Mouse (Mus musculus): ENCODE data around the gene Csnk2b. TPM values are rescaled to one million over a fixed set of nuclear protein-coding genes. Genes with fewer than 3 reads are reported as not detected.
A peak's percentile ranks its signal among the peaks of the same experiment; 100 is the strongest.

The Csnk2b gene
- polyA plus RNA-seq, 1 experiment from 2014 or later = 281 TPM

DNA sequence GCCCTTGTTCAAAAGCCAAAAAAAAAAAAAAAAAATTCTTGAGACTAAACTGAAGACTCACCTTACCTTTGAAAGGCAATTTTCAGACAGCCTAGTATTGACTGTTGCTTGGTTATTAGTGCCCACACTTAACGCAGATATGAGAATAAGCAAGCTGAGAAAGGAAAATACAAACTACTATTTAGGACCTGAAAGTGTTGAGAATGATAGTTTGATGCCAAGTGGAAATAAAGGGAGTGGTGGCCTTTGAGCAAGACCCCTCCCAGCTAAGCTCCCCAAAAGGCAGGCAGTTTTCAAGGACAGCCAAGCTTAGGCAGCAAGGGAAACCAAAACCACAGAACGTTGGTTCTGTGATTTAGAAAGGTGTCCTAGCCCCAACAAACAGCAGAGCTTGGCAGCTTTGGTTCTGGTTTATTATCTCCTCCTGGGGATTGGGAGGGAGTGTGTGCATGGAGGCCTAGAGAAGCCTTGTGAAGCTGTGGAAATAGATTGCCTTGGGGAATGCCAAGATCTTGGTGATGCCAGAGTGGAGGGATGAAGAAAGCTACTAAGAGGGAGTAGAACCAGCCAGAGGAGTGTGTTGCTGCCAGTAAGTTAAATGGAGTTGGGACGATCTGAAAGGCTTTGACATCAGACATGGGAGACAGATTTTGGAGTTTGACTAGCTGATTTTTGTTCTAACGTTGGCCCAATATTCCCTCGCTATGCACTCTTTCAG lies 26.2 kb upstream of the Csnk2b start:
- no peak overlapping the region for H3K4me3 ChIP-seq (replicated peaks)
- WGBS = 66% methylated on average over 5 of the region's 5 CpGs

DNA sequence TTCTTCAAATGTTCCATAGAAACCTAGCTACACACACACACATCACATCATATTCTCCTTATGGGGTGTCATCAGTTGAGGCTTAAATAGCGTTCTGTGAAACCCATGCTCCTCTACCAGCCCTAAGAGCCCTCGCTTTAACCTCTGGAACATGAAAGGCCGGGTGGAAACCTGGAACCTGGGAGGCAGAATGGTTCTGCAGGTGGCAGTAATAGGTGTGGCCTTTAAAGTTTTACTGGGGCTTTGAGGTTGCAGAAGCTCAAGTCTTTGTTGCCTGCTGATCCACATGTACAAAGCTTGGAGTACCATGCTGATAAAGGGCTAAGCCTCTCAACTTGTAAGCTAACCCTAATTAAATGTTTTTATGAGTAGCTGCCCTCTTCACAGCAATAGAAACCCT lies 25.5 kb upstream of the Csnk2b start:
- Histone ChIP-seq H3K27ac (peak overlapping the region; percentile 28), H3K4me3 (replicated peaks) (no peak overlapping the region), H3K36me3 (peaks cover 99% of the 10 kb centered on the region), H3K4me2 (no peak overlapping the region), H3K4me1 (no peaks in the 10 kb centered on the region), H3K9me3 (replicated peaks) (no peaks in the 10 kb centered on the region), H3K9ac (no peak overlapping the region), H3K27me3 (no peaks in the 10 kb centered on the region)
- no peak for ATAC-seq (replicated peaks; ENCODE audit: low FRiP score)
- 55% methylated on average over 3 of the region's 3 CpGs for WGBS

More for the DNA sequence above, 26.2 kb upstream of the Csnk2b start:
- Histone ChIP-seq H3K27ac (peak overlapping the region; percentile 28; the same call in 1 of the 2 replicates), H3K27me3 (no peaks in the 10 kb centered on the region), H3K9me3 (replicated peaks) (no peaks in the 10 kb centered on the region), H3K4me1 (no peaks in the 10 kb centered on the region), H3K4me2 (no peak overlapping the region), H3K36me3 (peaks cover 99% of the 10 kb centered on the region), H3K9ac (no peak overlapping the region)
- ATAC-seq (replicated peaks; ENCODE audit: low FRiP score) = no peak

DNA sequence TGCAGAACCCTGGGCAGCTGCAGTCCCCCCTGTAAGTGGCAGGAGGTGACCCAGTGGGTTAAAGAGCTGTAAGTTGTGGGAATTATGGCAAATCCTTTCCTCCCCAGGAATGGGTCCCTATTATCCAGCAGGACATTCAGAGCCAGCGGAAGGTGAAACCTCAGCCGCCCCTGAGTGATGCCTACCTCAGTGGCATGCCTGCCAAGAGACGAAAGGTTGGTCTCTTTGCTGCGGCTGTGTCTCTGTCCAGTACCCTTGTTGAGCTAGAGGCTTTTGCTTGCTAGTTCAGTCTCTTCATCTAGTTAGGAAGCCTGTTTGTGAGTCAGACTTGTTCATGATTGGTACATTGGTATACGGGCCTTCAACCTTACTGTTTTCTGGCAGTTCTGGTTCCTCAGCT lies 24.3 kb upstream of the Csnk2b start:
- no peak for ATAC-seq (replicated peaks; ENCODE audit: low FRiP score)
- H3K27me3 ChIP-seq = no peaks in the 10 kb centered on the region
- 80% methylated on average over 5 of the region's 5 CpGs for WGBS
- no peak overlapping the region for H3K9ac ChIP-seq
- no peaks in the 10 kb centered on the region for H3K4me1 ChIP-seq
- H3K4me2 ChIP-seq = no peak overlapping the region
- H3K9me3 ChIP-seq (replicated peaks) = no peaks in the 10 kb centered on the region
- H3K27ac ChIP-seq = peak overlapping the region; percentile 14; the same call in 1 of the 2 replicates
- peaks cover 99% of the 10 kb centered on the region for H3K36me3 ChIP-seq
- no peak overlapping the region for H3K4me3 ChIP-seq (replicated peaks)

DNA sequence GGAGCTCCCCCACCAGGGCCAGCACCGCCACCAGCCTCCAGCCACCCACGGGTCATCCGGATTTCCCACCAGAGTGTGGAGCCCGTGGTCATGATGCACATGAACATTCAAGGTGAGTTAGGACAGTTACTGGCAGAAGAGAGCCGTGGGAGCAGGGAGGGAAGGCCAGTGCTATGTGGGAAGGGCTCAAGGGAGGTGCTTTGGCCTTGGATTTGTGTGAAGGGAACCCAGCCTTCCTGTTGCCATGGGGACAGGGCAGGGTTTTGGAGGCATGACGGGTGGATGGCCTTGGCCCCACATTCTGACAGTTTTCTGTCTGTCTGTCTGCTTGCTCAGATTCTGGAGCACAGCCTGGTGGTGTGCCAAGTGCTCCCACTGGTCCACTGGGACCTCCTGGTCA lies 20.1 kb upstream of the Csnk2b start:
- Histone ChIP-seq H3K27ac (no peak overlapping the region), H3K4me3 (replicated peaks) (no peak overlapping the region)
- WGBS = 91% methylated on average over 6 of the region's 6 CpGs

DNA sequence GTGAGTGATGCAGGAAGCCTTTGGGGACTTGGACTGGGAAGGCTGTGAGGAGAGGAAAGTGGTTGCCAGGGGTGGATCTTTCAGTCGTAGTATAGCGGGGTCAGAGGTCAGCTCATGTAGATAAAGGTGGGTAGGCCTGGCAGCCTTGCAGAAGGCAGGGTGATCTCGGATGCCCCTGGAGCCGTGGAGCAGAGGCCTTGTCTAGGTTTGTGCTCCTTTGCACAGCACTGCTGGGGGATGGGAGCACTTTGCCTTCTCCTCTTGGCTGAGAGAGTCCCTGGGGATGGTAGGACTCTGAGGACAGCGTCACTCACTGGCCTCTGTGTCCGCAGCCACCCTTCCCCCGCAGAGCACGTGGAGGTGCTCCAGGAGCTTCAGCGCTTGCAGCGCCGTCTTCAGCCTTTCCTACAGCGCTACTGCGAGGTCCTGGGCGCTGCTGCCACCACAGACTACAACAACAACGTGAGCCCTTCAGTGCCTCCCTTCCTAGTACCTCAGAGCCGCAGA lies 18.7 kb upstream of the Csnk2b start:
- Histone ChIP-seq H3K9ac (no peak overlapping the region), H3K4me2 (no peak overlapping the region), H3K9me3 (replicated peaks) (no peaks in the 10 kb centered on the region), H3K27ac (no peak overlapping the region), H3K36me3 (peaks cover 79% of the 10 kb centered on the region), H3K4me3 (replicated peaks) (no peak overlapping the region), H3K4me1 (peaks cover 18% of the 10 kb centered on the region), H3K27me3 (no peaks in the 10 kb centered on the region)
- 83% methylated on average over 16 of the region's 16 CpGs for WGBS
- ATAC-seq (replicated peaks; ENCODE audit: low FRiP score) = no peak

More for the DNA sequence above, 20.1 kb upstream of the Csnk2b start:
- H3K9ac ChIP-seq = no peak overlapping the region
- peaks cover 94% of the 10 kb centered on the region for H3K36me3 ChIP-seq
- H3K9me3 ChIP-seq (replicated peaks) = no peaks in the 10 kb centered on the region
- ATAC-seq (replicated peaks; ENCODE audit: low FRiP score) = no peak
- no peak overlapping the region for H3K4me2 ChIP-seq
- peaks cover 9% of the 10 kb centered on the region for H3K4me1 ChIP-seq
- H3K27me3 ChIP-seq = no peaks in the 10 kb centered on the region

DNA sequence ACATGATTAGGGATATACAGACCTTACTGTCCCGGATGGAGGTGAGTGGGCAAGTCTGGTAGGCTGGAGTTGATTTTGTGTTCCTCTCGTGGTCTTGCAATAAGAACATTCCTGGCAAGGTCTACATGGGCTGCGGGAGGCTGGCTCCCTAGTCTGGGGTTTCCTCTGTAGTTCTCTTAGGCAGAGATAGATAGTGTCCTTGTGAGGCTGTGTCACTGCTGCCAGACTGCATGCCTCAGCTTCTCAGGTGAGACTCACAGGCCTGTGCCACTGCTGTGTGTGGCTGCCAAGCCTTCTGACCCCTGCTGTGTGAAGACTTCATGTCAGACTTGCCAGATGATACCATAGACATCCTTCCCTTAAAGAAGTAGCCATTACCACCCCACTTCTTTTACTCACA lies 17.4 kb upstream of the Csnk2b start:
- Histone ChIP-seq H3K36me3 (peaks cover 67% of the 10 kb centered on the region), H3K9ac (no peak overlapping the region), H3K9me3 (replicated peaks) (no peaks in the 10 kb centered on the region), H3K27ac (no peak overlapping the region), H3K27me3 (no peaks in the 10 kb centered on the region), H3K4me2 (no peak overlapping the region), H3K4me1 (peaks cover 18% of the 10 kb centered on the region), H3K4me3 (replicated peaks) (no peak overlapping the region)
- no peak for ATAC-seq (replicated peaks; ENCODE audit: low FRiP score)
- 97% methylated on average over 3 of the region's 3 CpGs for WGBS

DNA sequence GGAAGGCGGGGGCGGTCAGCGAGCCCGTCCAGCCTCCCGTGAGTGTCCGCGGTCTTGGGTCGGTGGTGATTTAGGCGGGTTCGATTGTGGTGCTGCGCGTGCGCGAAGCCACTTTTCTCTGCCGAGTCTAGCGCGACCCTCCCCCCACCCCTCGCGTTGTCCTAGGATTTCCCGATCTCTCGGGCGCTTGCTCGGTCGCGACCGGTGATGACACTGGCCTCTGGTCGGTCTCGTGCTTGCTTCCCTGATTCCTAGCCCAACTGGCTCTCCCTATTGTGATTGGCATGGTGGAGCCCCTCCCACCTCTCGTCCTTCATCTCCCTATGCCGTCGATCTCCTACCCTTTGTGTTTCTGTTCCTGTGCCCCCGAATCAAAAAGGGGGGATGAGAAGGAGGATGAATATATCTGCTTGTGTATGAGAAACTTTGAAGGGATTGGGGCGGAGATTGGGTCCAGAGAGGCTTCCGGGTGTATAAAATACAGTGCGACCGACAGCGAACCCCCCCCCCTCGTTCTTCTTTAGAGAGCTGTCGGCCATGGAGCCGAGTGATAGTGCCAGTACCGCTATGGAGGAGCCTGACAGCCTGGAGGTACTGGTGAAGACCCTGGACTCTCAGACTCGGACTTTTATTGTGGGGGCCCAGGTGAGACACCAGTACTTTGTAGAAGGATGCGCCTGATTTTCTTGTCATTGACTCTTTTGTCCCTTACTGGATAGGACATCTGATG lies 13.9 kb upstream of the Csnk2b start:
- Histone ChIP-seq H3K9me3 (replicated peaks) (no peaks in the 10 kb centered on the region), H3K9ac (peak overlapping the region; percentile 73), H3K4me3 (replicated peaks) (peak overlapping the region; percentile 80), H3K36me3 (peaks cover 31% of the 10 kb centered on the region), H3K27ac (peak overlapping the region; percentile 96), H3K4me2 (peak overlapping the region; percentile 83), H3K4me1 (peaks cover 28% of the 10 kb centered on the region), H3K27me3 (no peaks in the 10 kb centered on the region)
- under 1% methylated on average over 43 of the region's 43 CpGs for WGBS
- peak; percentile 68 for ATAC-seq (replicated peaks; ENCODE audit: low FRiP score)

DNA sequence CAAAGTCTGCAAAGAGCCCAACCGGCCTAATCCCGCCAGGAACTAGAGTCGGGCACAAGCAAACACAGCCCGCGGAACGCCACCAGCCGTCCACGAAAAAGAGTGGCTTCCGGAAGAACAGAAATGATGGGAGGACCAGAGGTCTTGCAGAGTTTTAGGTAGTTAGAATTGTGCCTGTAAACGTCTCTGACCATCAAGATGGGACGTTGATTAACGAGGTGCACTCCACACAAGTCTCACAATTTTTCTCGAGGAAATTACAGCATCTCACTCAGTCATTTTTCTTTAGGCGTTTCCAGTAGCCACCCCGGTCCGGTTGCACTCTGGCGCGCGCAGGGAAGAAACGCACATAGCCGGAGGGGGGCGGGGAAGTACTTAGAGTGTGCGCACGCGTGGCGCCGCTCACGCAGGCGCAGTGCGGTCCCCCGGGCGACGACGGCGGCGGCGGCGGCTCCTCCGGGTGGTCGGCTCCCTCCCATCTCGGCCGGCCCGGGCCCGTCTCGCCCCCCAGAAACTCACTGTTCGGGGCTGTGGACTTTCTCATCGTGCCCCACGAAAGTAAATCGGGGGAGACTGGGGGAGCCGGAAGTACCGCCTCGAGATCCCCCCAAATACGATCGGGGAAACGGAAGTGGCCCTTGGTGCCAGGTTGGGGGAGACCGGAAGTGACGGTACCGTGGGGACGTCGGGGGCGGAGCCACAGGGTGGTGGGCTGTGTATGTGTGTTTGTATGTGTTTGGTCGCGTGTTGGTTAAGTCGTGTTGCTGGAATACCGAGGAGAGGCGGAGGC lies 13.1 kb upstream of the Csnk2b start, which contains the start of gene Bag6:
Bag6 (plus strand) TSS at position 378 of the 790 bp plus-strand sequence.
- peak; percentile 93 for ATAC-seq (replicated peaks; ENCODE audit: low FRiP score)
- no peaks in the 10 kb centered on the region for H3K9me3 ChIP-seq (replicated peaks)
- under 1% methylated on average over 66 of the region's 66 CpGs for WGBS

DNA sequence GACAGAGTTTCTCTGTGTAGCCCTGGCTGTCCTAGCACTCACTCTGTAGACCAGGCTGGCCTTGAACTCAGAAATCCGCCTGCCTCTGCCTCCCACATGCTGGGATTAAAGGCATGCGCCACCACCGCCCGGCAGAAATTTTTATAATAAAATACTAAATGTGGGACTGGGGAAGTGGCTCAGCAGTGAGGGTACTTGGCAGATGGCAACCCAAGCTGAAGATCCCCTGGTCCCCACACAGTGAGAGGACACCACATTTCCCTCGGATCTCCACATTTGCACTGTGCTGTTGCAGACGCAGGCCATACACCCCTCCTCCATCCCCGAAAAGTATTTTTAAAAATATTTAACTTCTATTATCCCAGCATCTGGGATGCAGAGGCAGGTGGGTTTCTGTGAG lies 11.7 kb upstream of the Csnk2b start:
- no peak for ATAC-seq (replicated peaks; ENCODE audit: low FRiP score)
- no peak overlapping the region for H3K4me2 ChIP-seq
- 95% methylated on average over 7 of the region's 7 CpGs for WGBS
- no peak overlapping the region for H3K27ac ChIP-seq
- H3K9ac ChIP-seq = no peak overlapping the region
- no peaks in the 10 kb centered on the region for H3K9me3 ChIP-seq (replicated peaks)
- H3K4me1 ChIP-seq = peaks cover 34% of the 10 kb centered on the region
- peaks cover 25% of the 10 kb centered on the region for H3K36me3 ChIP-seq
- no peak overlapping the region for H3K4me3 ChIP-seq (replicated peaks)
- no peaks in the 10 kb centered on the region for H3K27me3 ChIP-seq

More for the DNA sequence above, 13.1 kb upstream of the Csnk2b start, which contains the start of gene Bag6:
- peaks cover 30% of the 10 kb centered on the region for H3K36me3 ChIP-seq
- H3K9ac ChIP-seq = peak within 1 kb of the TSS; percentile 73
- H3K4me3 ChIP-seq (replicated peaks) = peak within 1 kb of the TSS; percentile 80
- peak within 1 kb of the TSS; percentile 83 for H3K4me2 ChIP-seq
- H3K27ac ChIP-seq = peak within 1 kb of the TSS; percentile 96
- peaks cover 28% of the 10 kb centered on the region for H3K4me1 ChIP-seq
- H3K27me3 ChIP-seq = no peaks in the 10 kb centered on the region

DNA sequence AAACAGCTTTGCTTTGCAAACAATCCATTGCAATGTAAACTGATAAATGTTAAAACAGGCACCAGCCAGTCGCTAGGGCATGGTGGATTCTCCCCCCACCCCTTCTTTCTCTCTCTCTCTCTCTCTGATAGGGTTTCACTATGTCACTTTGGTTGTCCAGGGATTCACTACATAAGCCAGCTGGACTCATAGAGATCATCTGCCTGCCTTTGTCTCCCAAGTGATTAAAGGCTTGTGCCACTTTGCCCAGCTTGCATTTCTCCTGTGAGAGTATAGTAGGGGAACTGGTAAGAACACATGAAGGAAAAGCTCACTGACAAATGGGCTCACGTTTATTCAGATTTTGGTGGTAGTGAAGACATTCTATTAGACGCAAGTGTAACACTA lies 10.3 kb upstream of the Csnk2b start:
- 64% methylated on average over 3 of the region's 3 CpGs for WGBS
- Histone ChIP-seq H3K9me3 (replicated peaks) (no peaks in the 10 kb centered on the region), H3K27me3 (no peaks in the 10 kb centered on the region), H3K27ac (peak overlapping the region; percentile 29), H3K4me2 (no peak overlapping the region), H3K9ac (no peak overlapping the region), H3K4me1 (peaks cover 37% of the 10 kb centered on the region), H3K36me3 (peaks cover 24% of the 10 kb centered on the region; the same call in 1 of the 2 replicates), H3K4me3 (replicated peaks) (no peak overlapping the region)
- ATAC-seq (replicated peaks; ENCODE audit: low FRiP score) = no peak

DNA sequence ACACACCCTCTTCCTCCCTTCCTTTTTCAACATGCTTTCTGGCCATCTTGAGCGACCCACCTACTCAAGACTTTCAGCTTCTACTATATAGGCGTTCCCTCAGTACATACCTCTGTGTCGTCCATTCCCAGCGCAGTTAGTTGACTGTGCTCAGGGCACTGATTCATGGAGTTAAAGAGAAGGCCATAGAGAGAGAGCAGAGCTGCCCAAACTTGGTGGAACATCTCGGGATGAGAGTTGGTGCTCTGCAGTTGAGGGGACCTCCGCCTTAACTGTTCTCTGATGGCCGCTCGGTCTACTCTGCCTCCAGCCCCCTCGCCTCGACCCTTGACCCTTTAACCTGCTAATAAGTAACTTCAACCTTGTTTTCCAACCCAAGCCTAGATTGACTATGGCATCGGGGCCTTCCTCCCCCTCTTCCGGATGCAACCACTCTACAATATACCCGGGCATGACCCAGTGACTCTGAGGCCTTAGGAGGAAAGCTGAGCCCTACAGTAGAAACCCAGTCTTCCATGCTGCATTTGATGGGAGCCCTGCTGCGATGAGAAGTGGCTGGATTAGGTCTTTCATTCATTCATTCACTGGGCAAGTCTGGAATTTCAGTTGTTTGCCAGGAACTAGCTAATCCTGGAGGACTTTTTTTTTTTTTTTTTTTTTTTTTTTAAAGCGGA lies 9.8 kb upstream of the Csnk2b start, which contains the start of gene Apom:
Apom (minus strand) TSS at position 551 of the 674 bp plus-strand sequence.
- peak within 1 kb of the TSS; percentile 29 for H3K27ac ChIP-seq
- H3K4me1 ChIP-seq = peaks cover 37% of the 10 kb centered on the region
- 59% methylated on average over 15 of the region's 15 CpGs for WGBS
- peaks cover 24% of the 10 kb centered on the region; the same call in 1 of the 2 replicates for H3K36me3 ChIP-seq
- H3K27me3 ChIP-seq = no peaks in the 10 kb centered on the region
- no peak for ATAC-seq (replicated peaks; ENCODE audit: low FRiP score)
- no peak within 1 kb of the TSS for H3K9ac ChIP-seq
- 0 out of 2 replicates have a peak within 1 kb of the TSS, but pooled peaks have one; percentile 0 for H3K4me2 ChIP-seq
- H3K4me3 ChIP-seq (replicated peaks) = no peak within 1 kb of the TSS
- no peaks in the 10 kb centered on the region for H3K9me3 ChIP-seq (replicated peaks)
